Mouse (Mus musculus): ENCODE data around the gene Emb.
A peak's percentile ranks its signal among the peaks of the same experiment; 100 is the strongest.
"Not testable (repeated sequence)": the region's sequence is repeated elsewhere in the genome, so short reads cannot be mapped to it uniquely, and the experiment has no call there.

Gene Emb

DNA sequence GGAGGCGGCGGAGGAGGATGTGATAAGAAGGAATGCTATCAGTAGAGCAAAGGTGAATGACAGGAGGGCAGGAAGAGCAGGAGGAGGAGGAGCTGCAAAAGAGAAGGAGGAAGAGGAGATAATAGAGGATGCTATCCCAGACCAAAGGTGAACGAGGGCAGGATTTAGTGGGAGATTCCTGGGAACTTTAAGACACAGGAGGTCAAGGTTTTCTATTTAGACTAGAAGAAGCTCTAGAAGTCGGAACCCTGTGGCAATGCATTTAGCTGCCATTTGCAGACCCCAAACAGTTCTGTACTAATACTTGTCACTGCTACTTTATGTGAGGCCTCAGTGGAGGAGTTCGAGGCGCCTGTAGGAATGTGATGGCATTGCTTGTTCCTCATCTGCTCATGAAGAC lies at the start of gene Emb:
Gene Emb (plus strand): TSS at position 301 of the 400 bp plus-strand sequence.
- DNase-seq: no peak

DNA sequence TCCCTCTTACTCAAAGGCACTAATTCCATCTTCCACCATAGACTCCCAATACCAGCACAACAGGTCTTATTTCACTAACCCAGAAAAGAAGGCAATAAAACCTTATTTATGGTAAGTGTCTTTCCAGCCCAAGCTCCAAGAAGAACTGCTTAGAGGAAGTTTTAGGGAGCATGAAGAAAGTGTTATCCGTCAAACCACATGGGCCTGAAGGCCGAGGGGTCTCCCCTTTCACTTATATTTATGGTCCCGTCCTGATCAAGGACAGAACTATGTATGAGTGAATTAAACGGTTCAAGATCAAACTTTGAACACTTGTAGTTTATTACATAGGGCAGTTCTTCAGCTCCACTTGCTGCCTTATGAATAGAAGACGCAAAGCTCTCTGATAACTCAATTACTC lies 44.4 kb upstream of the Emb start:
- DNase-seq: no peak

DNA sequence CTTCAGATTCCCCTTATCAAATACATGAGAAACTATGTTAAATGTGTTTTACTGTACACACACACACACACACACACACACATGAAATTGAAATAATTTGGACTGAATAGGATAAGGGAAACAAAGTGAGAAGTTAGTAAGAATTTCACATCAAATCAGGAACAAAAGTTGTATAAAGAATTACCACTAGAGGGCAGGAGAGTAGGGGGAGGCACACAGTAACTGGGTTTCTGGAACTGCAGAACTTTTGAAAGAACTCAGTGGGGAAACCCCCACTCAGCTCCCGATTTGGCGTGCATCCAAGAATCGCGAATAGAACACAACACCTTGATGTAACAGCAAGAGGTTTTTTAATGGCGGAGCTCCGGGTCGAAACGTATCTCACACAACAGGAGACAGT lies 43.3 kb upstream of the Emb start:
- no peak for DNase-seq

DNA sequence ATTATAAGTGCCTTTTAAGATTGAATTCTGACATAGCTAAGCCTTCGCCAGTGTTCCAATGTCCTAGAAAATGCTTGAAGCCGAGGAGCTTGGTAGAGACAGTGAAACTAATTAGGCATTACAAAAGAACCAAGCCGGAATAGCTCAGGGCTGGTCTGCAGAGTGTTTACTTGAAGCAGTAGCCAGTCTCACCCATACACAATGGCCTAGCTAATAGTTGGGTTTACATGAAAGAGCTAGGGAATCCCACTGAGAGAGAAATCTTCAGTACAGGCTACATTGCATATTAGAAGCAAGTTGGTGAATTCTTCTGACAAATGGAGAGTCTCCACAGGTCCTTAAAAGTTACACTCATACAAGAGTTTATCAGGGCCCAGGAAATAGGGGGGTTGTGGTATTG lies 27.4 kb upstream of the Emb start:
- DNase-seq: not testable (repeated sequence)

DNA sequence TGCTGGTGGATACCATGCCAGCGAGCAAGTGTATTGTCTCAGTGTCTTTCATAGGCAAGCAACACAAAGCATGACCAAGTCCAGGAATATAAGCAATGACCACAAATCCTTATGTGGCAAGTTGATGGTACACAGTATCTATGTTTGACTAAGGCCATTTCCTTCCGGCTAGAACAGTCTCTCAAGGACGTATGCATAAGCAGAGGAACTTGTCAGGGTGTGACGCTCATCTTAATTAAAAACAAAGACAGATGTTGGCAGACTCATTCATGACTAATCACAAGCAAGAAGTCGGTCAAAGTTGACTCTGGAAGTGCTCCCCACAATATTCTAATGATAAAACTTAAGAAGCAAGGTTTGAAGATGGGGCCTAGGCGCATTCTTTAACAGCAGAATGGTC lies 25.0 kb upstream of the Emb start:
- DNase-seq: no peak

DNA sequence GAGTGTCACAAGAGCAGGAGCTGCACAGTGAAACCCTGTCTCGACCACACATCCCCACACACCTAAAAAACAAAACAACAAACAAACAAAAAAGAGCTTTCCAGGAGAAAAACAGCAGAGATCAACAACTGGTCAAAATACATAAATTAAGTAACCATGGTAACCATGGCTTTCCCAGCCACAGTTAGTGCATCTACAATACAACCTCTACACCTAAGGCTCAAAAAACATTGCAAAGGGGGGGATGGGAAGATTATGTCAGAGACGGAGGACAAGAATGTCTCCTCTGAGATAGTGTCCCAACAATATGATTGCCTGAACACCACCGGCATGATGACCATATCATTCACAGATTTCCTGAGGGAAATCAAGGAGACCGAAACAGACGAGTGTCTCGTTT lies 23.0 kb upstream of the Emb start:
- DNase-seq: no peak

DNA sequence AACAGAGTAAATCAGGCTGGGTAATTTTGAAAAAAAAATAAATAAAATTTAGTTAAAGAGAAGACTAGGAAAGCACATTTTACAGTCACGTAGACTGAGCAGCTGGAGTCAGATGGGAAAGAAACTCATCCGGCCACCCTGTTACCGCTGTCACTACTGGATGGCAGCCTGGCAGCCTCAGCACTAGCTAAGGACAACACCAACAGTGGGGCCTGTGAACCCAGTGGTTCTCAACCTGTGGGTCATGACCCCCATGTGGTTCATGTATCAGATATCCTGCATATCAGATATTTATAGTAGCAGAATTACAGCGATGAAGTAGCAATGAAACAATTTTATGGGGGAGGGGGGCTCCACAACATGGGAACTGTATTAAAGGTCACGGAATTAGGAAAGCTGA lies 16.2 kb upstream of the Emb start:
- DNase-seq: no peak

DNA sequence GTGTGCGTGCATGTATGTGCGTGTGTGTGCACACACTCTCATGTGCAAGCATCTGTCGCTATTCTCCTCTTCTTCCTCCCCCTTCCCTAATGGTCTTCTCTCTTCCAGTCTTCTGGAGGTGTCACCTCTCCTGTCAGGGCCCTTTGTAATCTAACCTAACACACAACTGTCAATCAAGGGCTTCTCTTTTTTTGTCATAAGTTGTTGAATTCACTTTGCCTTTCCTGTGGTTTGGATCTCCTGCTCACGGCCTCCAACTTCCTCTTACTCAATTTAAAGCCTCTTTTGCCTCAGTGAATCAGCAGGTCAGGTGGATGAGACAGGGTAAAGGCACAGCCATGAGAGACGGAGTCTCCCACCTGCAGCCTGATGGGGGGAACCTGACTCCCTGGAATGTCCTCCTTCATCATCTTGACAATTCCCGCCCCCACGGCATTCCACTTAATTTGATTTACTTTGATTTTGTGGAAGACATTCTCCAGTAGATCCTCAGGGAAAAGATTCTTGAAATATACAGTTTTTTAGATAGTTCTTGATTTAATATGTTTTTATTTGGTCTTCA lies 14.8 kb upstream of the Emb start:
- no peak for DNase-seq

DNA sequence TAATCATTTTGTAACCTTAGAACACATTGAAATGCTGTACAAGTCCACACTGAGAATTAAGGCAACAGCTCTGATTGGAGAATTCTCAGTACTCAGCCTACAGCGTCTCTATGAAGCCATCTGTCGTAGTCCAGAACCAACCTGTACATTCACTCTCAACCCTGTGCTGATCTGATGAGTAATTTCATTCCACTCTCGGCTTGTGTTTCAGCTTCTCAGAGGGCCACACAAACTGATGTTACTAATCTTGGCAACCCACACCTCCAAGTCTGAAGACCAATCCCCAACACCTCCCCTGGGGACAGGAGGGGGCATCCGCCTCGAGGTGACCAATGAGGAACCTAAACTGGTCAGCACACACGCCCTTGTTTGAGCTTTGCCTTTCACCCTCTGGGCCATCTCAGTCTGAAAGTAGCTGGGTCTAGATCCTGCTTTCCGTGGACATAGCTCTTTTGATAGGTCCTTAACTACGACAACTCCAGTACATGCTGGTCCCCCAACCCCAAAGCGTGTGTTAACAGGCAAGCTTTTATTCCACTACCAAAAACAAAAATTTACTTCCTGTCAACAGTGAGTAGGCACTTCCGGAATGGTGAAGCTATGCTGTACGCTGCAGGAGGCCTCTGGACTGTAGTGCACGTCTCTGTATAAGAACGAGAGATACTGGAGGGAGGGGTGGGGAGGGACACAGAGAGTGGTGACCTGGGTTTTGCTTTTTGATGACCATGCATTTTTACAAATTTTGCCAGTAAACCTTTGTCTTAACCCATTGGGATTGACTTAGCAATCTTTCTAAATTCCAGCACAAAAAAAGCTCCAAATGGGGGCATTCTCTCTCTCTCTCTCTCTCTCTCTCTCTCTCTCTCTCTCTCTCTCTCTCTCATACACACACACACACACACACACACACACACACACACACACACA lies 12.5 kb upstream of the Emb start:
- peak in 1 of 2 experiments; percentile 29 for DNase-seq

DNA sequence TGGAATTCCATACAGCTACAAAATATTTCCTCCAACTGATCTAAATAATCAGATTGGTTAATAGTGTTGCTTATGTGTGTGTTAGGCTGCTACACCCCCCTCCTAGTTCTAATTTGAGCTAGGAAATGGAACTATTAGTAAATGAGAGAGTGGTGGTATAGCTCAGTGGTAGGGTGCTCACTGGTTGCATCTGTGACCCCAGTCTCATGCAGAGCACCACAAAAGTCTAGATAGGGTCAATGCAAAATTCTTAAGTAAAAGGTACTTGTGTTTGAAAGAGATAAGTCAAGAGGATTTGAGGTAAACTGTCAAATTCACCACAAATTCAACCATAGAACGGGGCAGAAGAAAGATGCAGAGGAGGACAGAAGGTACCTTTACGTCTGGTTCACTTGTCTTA lies 10.7 kb upstream of the Emb start:
- no peak for DNase-seq

DNA sequence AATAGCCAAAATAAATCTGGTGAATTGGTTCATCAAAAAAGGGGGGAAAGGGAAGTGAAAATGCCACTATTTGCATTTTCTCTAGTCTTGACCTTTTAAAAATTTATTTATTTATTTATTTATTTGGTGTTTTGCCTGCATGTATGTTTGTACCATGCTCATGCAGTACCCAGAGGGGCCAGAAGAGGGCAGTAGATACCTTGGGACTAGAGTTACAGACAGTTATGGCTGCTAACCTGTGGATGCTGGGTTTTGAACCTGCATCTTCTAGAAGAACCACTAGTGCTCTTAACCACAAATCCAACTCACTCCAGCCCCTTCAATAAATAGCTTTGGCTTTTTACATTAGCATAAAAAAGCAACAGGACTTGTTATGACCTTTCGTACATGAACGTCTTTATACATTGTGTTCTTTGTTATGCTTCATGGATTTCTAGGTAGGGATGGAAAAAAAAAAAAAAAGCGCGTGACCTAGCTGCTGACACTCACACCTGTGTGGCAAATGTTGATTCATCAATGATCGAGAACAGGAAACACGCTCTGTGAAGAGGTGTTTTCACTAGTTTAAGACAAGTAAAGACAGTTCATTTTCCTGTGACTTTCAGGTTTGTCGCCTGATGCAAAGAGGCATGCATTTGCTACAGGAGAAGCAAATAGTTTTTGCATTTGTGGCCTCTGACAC lies 9.8 kb upstream of the Emb start:
- peak; percentile 62 to 72 for DNase-seq

DNA sequence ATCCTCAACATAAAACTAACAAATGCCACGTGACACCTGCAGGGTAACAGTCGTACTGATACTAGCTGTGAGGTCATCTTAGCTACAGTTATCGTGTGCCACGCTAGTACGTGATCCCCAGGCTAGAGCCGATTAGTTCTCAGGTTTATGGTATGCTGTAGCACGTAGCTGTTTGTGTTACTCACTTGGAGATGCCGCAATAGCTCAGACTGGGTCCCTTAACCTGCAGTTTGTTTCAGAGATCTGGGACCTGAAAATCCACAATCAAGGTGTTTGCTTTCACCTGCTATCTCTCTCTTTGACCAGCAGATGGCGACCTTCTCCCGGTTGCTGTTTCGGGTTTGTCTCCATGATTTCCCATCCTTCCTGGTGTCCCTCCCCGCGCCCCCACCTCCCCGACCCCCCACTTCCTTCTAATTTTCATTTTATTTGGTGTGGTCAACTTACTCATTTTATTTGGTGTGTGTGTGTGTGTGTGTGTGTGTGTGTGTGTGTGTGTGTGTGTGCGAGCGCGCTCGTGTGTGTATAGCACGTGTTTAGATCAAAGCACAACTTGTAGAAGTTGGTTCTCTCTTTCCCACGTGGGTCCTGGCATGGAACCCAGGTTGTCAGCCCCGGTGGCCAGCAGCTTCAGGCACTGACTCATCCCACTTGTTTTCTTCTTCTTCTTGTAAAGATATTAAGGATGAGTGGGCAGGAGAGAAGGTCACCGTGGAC lies 5.4 kb upstream of the Emb start:
- DNase-seq: no peak

DNA sequence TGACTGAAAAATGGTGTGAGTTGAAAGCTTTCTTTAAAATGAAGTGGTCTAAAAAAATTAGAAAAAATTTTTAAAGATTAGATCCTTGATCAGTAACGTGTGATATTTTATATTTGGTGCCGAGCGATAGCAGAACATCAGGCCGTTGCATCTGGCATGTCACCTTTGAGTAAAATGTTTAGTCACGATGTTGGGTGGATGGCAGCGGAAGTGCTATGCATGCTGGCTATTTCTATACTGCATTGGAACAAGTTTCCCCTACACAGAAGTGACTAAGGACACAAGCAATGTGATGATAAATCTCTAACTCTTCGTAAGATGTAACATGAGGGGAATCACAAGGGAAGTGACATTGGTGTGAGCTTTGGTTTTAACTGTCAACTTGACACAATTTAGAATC lies 3.7 kb upstream of the Emb start:
- DNase-seq: no peak

DNA sequence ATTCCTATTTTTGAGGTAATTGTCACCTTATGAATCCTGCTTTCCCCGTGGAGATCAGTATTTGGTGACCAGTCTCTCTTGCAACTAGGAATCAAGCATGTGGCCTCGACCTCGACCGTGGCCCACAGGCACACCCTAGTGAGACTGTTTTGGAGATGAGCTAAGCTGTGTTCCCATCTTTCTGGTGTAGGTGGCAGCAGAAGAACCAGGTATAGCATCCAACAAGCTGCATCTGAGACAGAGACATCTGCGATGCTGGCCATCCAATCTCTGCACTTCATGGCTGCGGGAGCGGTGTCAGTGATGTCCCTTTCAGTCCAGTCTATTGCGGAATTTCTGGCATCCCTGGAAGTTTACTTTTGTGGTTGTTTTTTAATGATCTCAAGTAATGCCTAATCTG lies 2.3 kb upstream of the Emb start:
- no peak for DNase-seq

DNA sequence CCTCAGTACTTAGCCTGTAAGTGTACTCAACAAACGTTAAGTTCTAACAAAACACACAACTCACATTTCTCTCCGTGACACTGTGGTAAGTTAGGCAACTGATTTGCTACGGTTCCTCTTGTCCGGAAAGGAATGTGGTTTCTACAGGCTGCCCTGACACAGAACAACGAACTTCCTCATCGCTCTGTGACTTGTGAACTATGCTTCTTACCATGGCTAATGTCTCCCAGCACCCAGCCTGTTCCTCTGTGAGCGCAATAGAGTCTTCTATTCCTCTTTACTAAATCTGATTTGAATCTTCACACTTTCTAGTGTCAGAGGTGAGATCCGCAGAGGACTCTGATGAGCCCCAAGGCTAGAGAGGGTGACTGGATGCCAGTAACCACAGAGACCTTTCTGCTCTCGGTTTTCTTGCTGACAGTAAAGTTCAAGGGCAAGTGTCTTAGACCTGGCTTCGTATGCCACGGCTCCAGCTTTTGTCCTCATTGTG lies 3.1 kb downstream of the Emb start:
- DNase-seq: peak in 1 of 2 experiments; percentile 53

DNA sequence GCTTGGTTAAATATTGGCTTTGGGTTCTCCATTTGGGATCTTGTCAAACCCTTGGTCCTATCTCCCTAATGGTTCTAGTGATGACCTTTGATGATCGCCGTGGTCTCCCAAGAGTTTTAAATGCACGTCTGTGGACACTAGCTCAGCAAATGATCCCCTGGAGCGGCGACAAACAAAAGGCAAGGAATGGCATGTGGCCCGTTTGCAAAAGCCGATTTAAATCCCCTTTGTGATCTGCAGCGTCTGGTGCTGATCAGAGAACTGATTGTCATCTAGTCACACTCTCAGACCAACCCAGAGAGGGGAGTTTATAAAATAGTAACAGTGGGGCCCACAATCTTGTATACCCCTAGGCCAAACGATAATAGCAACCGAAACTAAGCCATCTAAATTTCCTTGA lies 7.1 kb downstream of the Emb start:
- no peak for DNase-seq

DNA sequence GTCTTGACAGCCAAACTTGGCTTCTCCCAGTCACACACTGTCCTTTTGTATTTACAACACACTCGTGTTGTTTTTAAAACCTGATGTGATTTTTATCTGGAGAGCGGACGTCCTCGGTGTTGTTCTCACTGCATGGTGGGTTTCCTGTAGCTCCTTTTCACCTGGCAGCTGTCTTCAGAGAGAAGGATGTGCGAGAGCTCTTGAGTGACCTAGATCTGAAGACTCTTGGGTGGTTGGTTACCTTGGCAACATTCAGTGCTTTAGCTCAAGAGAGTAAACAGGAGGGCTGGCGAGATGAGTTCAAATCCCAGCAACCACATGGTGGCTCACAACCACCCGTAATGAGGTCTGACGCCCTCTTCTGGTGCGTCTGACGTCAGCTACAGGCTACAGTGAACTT lies 7.8 kb downstream of the Emb start:
- peak; percentile 52 to 83 for DNase-seq

DNA sequence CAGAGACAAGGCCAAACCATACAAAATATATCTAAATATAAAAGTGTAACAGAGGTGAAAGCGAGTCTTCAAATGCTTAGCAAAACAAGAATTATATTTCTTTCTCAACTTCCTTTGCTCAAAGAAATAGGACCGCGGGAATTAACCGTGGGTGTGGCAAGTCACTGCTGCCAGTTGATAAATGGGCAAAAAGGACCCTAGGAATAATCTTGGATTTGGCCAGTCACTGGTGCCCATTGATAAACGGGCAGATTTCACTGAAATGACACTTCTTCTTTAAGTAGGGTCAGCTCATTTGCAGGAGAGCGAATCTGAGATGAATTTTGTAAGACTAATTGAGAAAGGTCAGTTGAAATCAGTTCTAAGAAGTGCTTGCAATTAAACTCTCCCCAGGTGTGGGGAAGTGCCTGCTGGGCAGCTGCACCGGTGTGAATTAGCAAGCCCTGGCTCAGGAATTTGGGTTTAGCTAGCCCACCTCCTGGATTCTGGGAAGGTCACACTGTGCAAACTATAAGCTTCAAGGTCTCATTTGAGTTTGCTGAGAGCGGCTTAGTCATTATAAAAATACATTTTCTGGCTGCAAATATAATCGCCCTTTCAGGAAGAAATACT lies 8.5 kb downstream of the Emb start:
- no peak for DNase-seq

DNA sequence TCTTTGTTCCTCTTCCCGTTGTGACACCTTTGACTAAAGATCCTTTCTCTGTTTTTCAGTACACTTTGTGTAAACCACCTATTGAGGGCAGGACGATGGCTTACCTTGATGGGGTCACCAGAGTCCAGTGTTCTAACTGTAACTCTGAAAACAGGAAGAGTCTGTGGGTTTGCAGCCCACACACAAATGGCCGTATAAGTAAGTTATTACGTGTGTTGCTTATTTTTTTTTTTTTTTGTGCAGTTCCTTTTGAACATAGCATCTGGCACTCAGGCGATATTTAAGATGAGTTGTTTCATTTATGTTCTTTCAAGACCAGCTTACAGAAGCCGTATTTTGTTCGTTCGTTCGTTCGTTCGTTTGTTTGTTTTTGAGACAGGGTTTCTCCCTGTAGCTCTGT lies 9.3 kb downstream of the Emb start:
- no peak for DNase-seq

DNA sequence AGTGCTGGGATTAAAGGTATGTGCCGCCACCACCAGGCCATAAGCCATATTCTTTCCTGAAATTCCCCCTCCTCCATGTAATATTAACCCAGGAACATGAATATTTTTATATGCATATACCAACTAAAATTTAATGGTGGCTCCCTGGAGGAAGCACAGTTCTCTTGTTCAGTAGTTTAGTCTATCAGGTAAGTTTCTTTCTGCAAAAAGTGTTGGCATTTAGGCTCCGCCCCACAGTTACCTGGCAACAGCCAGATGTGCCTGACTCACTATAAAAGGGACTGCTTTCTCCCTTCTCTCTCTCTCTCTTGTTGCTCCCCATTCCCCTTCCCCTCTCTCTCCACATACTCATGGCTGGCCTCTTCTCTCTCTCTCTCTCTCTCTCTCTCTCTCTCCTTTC lies 9.8 kb downstream of the Emb start:
- DNase-seq: no peak

DNA sequence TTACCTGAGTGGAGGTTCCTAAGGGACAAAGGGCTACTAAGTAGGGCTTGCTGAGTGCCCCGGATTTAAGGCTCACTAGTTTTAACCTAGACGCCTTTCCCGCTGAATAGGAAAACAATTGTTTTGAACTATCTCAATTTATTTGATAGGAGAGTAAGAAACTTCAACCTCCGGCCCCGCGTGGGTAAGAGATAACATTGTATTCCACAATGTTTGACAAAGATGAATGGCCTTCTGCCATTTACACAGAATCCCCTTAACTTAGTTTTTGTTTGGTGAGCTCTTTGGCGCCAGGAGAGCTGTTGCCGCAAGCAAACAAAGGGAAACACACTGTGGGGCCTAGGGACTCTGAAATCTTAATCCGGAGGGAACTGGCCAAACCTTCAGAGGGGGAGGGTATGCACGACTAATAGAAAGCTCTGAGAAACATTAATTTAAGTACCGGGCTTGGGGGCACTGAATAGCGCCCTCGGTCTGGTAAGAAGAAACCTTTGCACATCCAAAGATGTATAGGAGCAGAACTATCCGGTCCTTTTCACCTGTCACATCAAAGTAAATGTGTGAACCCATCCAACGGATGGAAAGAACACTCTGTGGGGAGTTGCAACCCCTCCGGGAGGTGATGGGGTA lies 11.7 kb downstream of the Emb start:
- no peak for DNase-seq

Measured in thymus, adult 18-20 months (tissue).